Mouse (Mus musculus): ENCODE measurements around the gene Ccdc85c. TPM values are rescaled to one million over a fixed set of nuclear protein-coding genes. Genes with fewer than 3 reads are reported as not detected.
A peak's percentile ranks its signal among the peaks of the same experiment; 100 is the strongest.

Gene Ccdc85c
- total and polyA plus RNA-seq, 2 experiments from 2014 or later: 19.9 to 89.6 TPM

- 93% methylated on average over 31 of the region's 31 CpGs for WGBS
- H3K4me3 ChIP-seq (ENCODE audit: low read depth, low read length): no peak overlapping the region
- no peak overlapping the region for H3K9ac ChIP-seq (replicated peaks; ENCODE audit: low read length, poor library complexity, severe bottlenecking)
- H3K27ac ChIP-seq (ENCODE audit: low read depth, low read length): no peak overlapping the region
- no peaks in the 10 kb centered on the region for H3K36me3 ChIP-seq (ENCODE audit: insufficient read depth, low read length)
- TF ChIP-seq CTCF (IDR thresholded peaks at IDR 0.05): no peak
- H3K4me1 ChIP-seq (ENCODE audit: insufficient read depth, low read length): peaks cover 11% of the 10 kb centered on the region
- no peaks in the 10 kb centered on the region for H3K9me3 ChIP-seq (ENCODE audit: low read length)
- H3K27me3 ChIP-seq (ENCODE audit: insufficient read depth, low read length): no peaks in the 10 kb centered on the region
- H3K4me2 ChIP-seq (ENCODE audit: low read depth, low read length, poor library complexity, severe bottlenecking): no peak overlapping the region
- ATAC-seq (ENCODE audit: low FRiP score) (no peak), DNase-seq (ENCODE audit: low spot score) (no peak)
These were observed 24.0 kb downstream of the Ccdc85c start for GRCm38 (mm10) chr12:108251034-108251792.

- Histone ChIP-seq H3K9me3 (ENCODE audit: low read length) (no peaks in the 10 kb centered on the region), H3K27me3 (ENCODE audit: insufficient read depth, low read length) (no peaks in the 10 kb centered on the region), H3K27ac (ENCODE audit: low read depth, low read length) (no peak overlapping the region), H3K4me3 (ENCODE audit: low read depth, low read length) (no peak overlapping the region), H3K4me1 (ENCODE audit: insufficient read depth, low read length) (peaks cover 12% of the 10 kb centered on the region), H3K36me3 (ENCODE audit: insufficient read depth, low read length) (no peaks in the 10 kb centered on the region), H3K9ac (replicated peaks; ENCODE audit: low read length, poor library complexity, severe bottlenecking) (no peak overlapping the region), H3K4me2 (ENCODE audit: low read depth, low read length, poor library complexity, severe bottlenecking) (no peak overlapping the region)
- TF ChIP-seq CTCF (IDR thresholded peaks at IDR 0.05): no peak
- DNase-seq (ENCODE audit: low spot score) (peak; percentile 50), ATAC-seq (ENCODE audit: low FRiP score) (no peak)
- 57% methylated on average over 10 of the region's 10 CpGs for WGBS
These were observed 25.7 kb downstream of the Ccdc85c start for GRCm38 (mm10) chr12:108249522-108249921.

DNA sequence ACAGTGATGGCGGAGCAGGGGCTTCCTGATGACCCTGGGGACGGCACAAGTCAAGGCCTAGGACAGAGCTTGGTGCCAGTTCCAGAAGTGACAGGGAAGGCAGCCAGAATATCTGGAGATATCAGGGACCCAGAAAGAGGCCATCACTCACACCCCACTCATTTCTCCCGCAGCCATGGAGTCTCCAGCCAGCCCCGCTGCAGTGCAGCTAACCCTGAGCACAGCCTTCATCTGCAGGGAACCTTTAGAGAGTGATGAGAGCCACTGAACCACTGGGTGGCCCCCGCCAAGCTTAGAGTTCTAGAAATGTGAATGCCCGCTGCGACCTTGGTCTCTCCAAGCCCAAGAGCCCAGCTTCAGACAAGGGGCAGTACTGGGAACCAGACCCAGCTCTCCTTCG, 26.2 kb downstream of the Ccdc85c start:
- no peak for ATAC-seq (ENCODE audit: low FRiP score)
- H3K4me2 ChIP-seq (ENCODE audit: low read depth, low read length, poor library complexity, severe bottlenecking): no peak overlapping the region
- no peaks in the 10 kb centered on the region for H3K9me3 ChIP-seq (ENCODE audit: low read length)
- H3K4me1 ChIP-seq (ENCODE audit: insufficient read depth, low read length): peaks cover 15% of the 10 kb centered on the region
- no peak overlapping the region for H3K9ac ChIP-seq (replicated peaks; ENCODE audit: low read length, poor library complexity, severe bottlenecking)
- 89% methylated on average over 8 of the region's 8 CpGs for WGBS
- H3K27me3 ChIP-seq (ENCODE audit: insufficient read depth, low read length): no peaks in the 10 kb centered on the region
- H3K36me3 ChIP-seq (ENCODE audit: insufficient read depth, low read length): no peaks in the 10 kb centered on the region
- no peak overlapping the region for H3K4me3 ChIP-seq (ENCODE audit: low read depth, low read length)
- no peak for DNase-seq (ENCODE audit: low spot score)
- TF ChIP-seq CTCF (IDR thresholded peaks at IDR 0.05): no peak
- no peak overlapping the region for H3K27ac ChIP-seq (ENCODE audit: low read depth, low read length)

DNA sequence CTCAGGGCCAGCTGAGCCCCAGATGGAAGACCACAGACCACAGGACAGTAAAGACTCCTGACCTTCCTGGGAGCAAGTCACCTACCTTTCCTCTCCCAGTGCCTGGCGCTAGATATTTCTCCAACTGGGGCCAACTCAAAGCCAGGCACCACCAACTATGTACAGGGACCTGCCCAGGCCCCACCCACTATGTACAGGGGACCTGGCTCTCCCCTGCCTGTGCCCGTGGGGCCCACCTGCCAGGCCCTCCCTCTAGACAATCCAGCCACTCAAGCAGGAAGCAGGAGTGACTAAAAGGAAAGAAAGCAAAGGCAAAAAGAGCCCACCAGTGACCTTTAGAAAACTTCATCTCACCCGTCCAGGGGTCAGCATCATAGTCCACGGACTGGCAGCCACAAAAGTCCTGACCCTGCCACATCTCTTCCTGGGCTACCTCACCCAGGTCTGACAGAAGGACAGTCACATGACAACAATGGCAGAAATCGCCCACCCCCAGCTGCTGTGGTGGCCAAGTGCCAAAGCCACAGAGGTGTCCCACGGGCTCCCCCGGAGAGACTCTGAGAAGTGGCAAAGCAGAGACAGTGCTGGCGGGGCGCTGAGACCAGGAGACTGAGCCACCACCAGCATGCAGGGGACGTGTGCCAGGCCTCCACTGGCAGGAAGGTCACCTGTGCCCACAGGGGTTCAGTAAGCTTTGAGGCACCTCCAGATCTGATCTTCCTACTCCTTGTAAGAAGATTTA, 28.3 kb downstream of the Ccdc85c start:
- Histone ChIP-seq H3K27ac (ENCODE audit: low read depth, low read length) (no peak overlapping the region), H3K4me1 (ENCODE audit: insufficient read depth, low read length) (peaks cover 16% of the 10 kb centered on the region), H3K4me2 (ENCODE audit: low read depth, low read length, poor library complexity, severe bottlenecking) (no peak overlapping the region), H3K36me3 (ENCODE audit: insufficient read depth, low read length) (no peaks in the 10 kb centered on the region), H3K9ac (replicated peaks; ENCODE audit: low read length, poor library complexity, severe bottlenecking) (no peak overlapping the region), H3K9me3 (ENCODE audit: low read length) (no peaks in the 10 kb centered on the region), H3K27me3 (ENCODE audit: insufficient read depth, low read length) (no peaks in the 10 kb centered on the region), H3K4me3 (ENCODE audit: low read depth, low read length) (no peak overlapping the region)
- 74% methylated on average over 10 of the region's 10 CpGs for WGBS
- ATAC-seq (ENCODE audit: low FRiP score) (no peak), DNase-seq (ENCODE audit: low spot score) (no peak)
- no peak for TF ChIP-seq CTCF (IDR thresholded peaks at IDR 0.05)

DNA sequence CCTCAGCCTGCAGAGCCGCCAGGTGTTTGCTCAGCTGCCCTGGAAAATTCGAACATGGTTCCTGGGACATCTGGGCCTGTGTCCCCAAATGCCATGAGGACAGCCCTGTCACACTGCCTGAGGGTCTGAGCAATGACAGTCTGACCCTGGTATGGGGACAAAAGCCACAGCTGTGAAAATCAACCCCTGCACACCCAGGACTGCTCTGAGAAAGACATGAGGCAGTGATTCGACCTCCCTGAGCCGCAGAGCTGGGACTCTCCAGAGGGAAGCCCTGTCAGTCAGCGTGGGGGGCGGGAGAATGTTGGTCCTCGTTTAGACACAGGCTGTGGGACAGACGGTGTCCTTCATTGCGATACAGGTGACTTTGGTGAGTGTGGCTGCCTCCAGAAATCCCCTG, 29.6 kb downstream of the Ccdc85c start:
- no peaks in the 10 kb centered on the region for H3K36me3 ChIP-seq (ENCODE audit: insufficient read depth, low read length)
- DNase-seq (ENCODE audit: low spot score): no peak
- 37% methylated on average over 9 of the region's 9 CpGs for WGBS
- no peak for TF ChIP-seq CTCF (IDR thresholded peaks at IDR 0.05)
- ATAC-seq (ENCODE audit: low FRiP score): no peak
- H3K4me2 ChIP-seq (ENCODE audit: low read depth, low read length, poor library complexity, severe bottlenecking): no peak overlapping the region
- no peak overlapping the region for H3K4me3 ChIP-seq (ENCODE audit: low read depth, low read length)
- no peak overlapping the region for H3K27ac ChIP-seq (ENCODE audit: low read depth, low read length)
- H3K4me1 ChIP-seq (ENCODE audit: insufficient read depth, low read length): peaks cover 29% of the 10 kb centered on the region
- no peaks in the 10 kb centered on the region for H3K27me3 ChIP-seq (ENCODE audit: insufficient read depth, low read length)
- H3K9ac ChIP-seq (replicated peaks; ENCODE audit: low read length, poor library complexity, severe bottlenecking): no peak overlapping the region
- H3K9me3 ChIP-seq (ENCODE audit: low read length): no peaks in the 10 kb centered on the region

- Histone ChIP-seq H3K9ac (replicated peaks; ENCODE audit: low read length, poor library complexity, severe bottlenecking) (no peak overlapping the region), H3K9me3 (ENCODE audit: low read length) (no peaks in the 10 kb centered on the region), H3K36me3 (ENCODE audit: insufficient read depth, low read length) (no peaks in the 10 kb centered on the region), H3K4me3 (ENCODE audit: low read depth, low read length) (no peak overlapping the region), H3K27me3 (ENCODE audit: insufficient read depth, low read length) (no peaks in the 10 kb centered on the region), H3K27ac (ENCODE audit: low read depth, low read length) (peak overlapping the region; percentile 59; the same call in 1 of the 2 replicates), H3K4me1 (ENCODE audit: insufficient read depth, low read length) (peaks cover 36% of the 10 kb centered on the region), H3K4me2 (ENCODE audit: low read depth, low read length, poor library complexity, severe bottlenecking) (peak overlapping the region; percentile 26; the same call in 1 of the 2 replicates)
- 4% methylated on average over 8 of the region's 8 CpGs for WGBS
- TF ChIP-seq CTCF (IDR thresholded peaks at IDR 0.05): no peak
- ATAC-seq (ENCODE audit: low FRiP score) (no peak), DNase-seq (ENCODE audit: low spot score) (peak; percentile 52)
These were observed 30.4 kb downstream of the Ccdc85c start for GRCm38 (mm10) chr12:108244778-108245177.
